Mouse (Mus musculus): ENCODE measurements around the gene Fam193a.

The Fam193a gene

DNA sequence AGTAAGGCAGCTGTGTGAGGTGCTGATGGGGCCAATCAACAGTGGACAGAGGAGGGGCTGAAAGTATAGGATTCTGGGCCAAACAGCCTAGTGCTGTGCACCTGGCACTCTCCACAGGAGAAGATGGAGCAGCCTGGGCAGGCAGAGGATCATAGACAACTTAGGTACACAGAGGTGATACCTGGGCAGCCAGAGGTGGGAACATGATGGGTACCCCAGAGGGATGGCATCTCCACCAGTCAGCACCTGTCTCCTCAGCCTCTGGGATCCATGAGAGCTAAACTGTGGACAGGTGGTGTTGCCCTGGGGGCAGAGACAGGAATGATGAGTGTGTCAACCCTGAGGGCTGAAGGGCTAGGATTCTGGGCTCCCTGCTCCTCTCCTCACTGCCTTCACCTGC, 154.8 kb downstream of the Fam193a start:
- DNase-seq = no peak

DNA sequence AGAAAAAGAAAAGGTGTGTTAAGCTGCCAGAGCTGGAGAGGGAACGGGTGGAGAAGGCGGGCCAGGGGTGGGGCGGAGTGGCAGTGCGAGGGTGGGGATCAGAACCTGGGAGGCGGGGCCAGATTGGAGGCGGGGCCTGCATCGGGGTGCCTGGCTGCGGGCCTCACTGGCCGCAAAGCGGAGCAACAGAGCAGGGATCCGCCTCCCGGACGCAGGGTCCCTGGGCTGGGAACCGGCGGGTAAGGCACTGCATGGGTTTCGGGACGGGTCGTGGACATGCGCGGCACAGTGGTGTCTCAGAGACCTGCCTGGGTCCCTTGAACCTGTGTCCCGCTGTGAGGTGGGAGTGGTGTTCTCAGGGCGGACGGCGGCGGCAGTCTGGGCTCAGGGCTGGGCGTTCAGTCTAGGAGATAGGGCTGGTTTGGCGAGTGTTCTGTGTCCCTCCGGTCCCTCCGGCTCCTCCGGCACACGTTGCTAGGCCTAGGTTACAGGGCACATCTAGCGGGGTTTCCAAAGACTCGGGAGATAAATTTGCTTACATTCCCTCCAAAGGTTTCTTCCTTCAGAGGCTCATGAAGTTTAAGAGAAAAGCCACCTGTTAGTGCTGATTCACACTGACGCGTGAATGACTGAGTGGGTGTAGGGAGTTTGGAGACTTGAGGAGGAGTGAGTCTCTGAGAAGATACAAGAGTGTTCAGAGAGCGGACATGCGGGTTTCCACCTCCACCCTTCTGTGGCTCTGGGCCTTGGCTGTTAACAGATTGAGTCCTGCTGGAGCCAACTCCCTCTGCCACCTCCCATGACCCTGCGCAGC, 156.1 kb downstream of the Fam193a start, which contains the start of gene Sh3bp2:
Gene Sh3bp2, plus strand, starts transcription at position 176 of the 814 bp plus-strand sequence.
- DNase-seq = peak; percentile 99

DNA sequence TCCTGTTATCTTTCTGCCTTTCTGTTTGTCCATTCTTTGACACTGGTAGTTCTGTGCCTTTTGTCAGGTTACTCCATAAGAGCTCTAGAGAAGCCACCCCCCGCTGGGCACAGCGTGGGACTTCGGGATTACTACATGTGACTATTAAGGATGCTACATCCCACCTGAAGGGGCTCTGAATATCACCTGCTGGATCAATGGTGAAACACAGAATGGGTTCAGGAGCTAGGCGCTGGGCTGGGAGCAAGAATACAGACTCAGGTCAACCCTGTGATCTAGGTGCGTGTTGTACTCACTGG, 156.7 kb downstream of the Fam193a start:
- no peak for DNase-seq

DNA sequence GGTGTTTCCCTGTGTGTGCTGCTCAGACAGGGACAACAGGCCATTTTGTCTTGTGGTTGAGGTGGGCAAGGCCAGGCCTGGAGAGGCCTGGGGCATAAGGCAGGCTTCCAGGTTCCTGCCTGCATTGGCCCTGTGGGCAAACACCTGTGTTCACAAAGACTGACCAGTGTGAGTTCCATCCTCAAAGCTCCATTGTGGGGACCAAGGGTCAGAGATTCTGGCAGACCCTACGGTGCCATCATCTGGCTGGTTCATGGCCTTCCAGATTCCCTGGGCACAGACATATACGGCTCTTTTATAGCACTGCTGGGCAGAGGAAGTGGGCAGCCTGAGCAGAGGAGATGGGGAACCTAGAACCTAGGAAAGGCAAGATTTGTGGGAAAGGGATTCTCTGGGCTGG, 157.6 kb downstream of the Fam193a start:
- DNase-seq = no peak

DNA sequence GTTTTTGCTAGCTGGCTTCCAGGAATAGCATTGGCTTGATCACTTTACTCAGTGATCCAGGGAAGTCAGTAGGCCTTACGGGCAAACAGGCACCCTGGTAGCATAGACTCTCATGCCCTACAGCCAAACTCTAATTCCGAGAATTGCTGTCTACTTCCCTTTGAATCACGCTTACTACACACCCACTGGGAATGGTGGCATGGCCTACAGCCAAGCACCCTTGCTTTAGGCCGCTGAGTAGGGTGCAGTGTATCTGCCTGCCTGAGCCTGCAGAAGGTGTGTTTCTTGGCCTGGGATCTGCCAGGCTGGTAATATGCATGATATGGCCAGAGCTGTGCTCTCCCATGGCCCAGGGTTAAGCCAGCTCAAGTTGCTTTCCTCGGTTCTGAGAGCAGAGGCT, 159.0 kb downstream of the Fam193a start:
- DNase-seq = no peak

DNA sequence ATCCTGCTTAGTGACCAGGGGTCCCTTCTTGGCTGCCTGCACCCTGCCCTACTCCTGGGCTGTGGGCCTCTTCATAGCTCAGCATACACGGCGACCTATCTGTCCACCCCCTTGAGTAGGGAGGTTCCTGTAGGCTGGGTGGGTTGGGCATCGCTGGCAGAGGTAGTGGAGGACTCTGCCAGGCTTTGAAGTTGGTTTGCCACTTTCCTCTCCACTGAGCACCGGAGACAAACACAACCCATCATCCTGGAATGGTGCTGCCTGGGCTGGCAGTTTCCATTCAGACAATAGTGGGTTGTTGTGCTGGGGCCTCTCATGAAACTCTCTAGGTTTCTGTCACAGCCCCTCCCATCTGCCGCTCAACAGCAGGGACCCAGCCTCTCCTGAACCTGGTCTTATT, 160.4 kb downstream of the Fam193a start:
- no peak for DNase-seq

DNA sequence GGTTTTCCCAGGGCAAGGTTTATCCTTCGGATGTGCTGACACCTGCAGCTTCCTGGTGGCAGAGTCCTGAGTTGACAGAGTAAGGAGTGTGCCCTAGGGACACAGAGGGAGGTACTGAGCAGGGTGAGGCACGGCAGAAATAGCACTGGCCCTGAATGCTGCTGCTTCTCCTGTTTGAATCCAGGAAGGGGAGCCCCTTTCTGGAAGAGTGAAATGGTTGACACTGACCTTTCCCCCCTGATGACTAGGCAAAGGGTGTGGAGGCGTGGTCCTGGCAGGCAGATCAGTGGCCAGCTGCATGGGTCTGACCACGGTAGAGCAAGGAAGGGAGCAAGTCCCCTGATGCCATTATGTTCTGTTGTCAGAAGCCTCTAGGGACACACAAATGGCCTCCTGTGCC, 161.0 kb downstream of the Fam193a start:
- DNase-seq = no peak

DNA sequence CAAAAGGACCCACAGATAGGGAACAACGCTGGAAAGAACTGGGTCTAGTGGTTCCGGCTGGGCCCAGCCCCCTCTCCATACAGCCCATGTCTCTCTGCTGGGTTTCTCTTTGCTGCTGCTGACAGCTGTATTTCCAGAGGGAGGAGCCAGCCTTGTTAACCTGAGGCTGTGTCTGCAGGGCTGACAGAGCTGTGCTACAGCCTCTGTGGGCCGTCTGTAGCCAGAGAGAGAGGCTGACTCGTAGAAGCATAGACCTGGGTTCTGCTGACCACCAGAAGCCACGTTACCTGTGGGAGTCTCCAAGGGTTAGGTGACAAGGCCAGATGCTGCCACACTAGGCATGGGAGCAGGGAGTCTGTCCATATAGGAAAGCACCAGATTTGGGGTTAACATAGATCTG, 163.3 kb downstream of the Fam193a start:
- DNase-seq = no peak

DNA sequence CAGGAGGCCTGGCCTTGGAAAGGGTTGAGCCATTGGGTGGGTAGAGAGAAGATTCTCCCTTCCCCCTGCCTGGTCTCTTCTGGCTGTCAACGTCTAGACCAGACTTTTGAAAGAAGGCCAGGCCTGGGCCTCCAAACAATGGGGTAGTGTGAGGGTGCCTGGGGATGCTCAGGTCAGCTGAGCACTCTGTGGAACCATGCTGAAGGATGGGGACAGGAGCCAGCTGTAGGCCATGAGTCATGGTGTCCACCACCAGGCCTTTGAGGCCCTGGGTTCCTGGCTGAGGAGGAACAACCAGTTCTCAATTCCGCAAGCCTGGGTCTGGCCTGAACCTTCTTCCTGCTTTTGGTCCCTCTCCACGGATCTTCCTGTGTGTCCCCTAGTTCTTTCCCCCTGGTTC, 164.1 kb downstream of the Fam193a start:
- no peak for DNase-seq

DNA sequence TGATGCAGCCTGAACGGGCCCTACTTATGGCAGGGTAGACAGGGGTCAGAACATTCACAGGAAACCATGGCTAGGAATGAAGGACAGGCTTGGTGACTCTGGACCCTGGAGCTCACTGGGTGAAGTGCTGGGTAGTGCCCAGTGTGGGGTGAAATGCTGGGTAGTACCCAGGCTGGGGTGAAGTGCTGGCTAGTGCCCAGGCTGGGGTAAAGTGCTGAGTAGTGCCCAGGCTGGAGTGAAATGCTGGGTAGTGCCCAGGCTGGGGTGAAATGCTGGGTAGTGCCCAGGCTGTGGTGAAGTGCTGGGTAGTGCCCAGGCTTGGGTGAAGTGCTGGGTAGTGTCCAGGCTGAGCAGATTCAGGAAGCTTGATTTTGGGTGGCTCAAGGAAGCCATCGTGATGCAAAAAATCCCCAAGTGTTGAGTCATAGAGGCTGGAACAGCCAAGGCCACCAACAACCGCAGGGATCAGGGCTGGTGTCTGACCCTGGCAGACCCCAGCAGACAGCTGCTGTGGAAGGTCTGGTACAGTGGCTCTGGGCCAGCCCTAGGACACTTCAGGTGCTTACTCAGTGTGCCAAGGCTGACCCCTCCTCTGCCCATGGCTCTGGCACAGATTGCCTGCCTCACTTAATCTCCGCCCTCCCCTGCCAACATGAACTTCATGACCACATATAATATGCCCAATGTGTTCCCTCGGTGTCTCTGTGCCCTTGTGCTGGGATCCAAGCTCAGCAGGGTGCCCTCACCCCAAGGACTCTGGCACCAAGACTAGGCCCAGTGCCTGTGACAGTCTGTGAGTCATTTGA, 165.2 kb downstream of the Fam193a start:
- DNase-seq = no peak

DNA sequence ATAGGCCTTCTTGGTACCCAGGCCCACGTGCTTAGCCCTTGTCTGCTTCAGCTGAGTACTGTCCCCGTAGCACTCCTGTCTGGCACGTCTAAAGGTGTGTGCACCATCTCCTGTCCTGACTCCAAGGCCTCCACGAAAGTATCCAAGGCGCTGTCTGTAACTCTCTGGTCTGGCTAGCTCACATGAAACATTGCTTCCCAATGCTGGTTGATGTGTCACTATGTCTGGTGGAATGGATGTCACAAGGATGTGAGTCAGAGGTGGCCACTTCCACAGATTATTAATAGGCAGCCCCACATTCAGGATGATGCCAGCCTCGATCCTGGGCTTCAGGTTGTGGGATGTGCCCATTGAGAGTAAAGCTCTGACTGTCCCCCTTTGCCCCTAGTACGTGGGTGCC, 166.1 kb downstream of the Fam193a start:
- DNase-seq = no peak

Data from B cell, adult 2 months (primary cell).